Mouse (Mus musculus) ES-E14 (cell line): ENCODE results near the gene Myl10. TPM values are rescaled to one million over a fixed set of nuclear protein-coding genes. Genes with fewer than 3 reads are reported as not detected.

Experiments used
- DNase-seq: peaks from one replicate; pipeline ENCODE4 v3.0.0-alpha.2; 2013; ENCODE audit warnings: low read depth, low spot score
- H3K27ac ChIP-seq: 2 replicates; pipeline ENCODE4 v1.5.1; 2012; ENCODE audit warnings: low read depth, mild to moderate bottlenecking, low read length, moderate library complexity, mixed read lengths; ENCODE audit not compliant: poor library complexity, insufficient read depth, severe bottlenecking
- H3K36me3 ChIP-seq: 2 replicates; pipeline ENCODE4 v1.6.1; 2012; ENCODE audit warnings: mild to moderate bottlenecking, low read length, moderate library complexity, mixed read lengths; ENCODE audit not compliant: control insufficient read depth, poor library complexity, insufficient read depth, severe bottlenecking
- H3K4me1 ChIP-seq, 2 experiments: fragments of 150-350 bp in 1 of 2; sonication (generic) in 1 of 2; 2 replicates each; pipeline ENCODE4 v1.6.1; 2012; ENCODE audit warnings: low read length in 2 of 2, mild to moderate bottlenecking in 1 of 2, mixed read lengths in 1 of 2; ENCODE audit not compliant: control insufficient read depth in 2 of 2, insufficient read depth in 2 of 2, poor library complexity in 1 of 2
- H3K4me3 ChIP-seq, 2 experiments: fragments of 150-350 bp in 1 of 2; sonication (generic) in 1 of 2; 2 replicates each; pipeline ENCODE4 v1.5.1; 2012; ENCODE audit warnings: low read length in 2 of 2, low read depth in 1 of 2, mild to moderate bottlenecking in 1 of 2, mixed read lengths in 1 of 2; ENCODE audit not compliant: insufficient read depth in 1 of 2, poor library complexity in 1 of 2, severe bottlenecking in 1 of 2
- H3K9ac ChIP-seq: 2 replicates; pipeline ENCODE4 v1.6.1; 2012; ENCODE audit warnings: low read depth, mild to moderate bottlenecking, low read length, mixed read lengths; ENCODE audit not compliant: poor library complexity, insufficient read depth, severe bottlenecking
- H3K9me3 ChIP-seq: fragments of 150-350 bp; sonication (generic); 2 replicates; pipeline ENCODE4 v1.6.1; 2012; ENCODE audit warnings: low read depth, mild to moderate bottlenecking, low read length; ENCODE audit not compliant: control insufficient read depth, insufficient read depth
- CHD2 ChIP-seq: IDR thresholded peaks from 2 replicates; pipeline ENCODE4 v1.6.1; 2014; ENCODE audit warnings: mild to moderate bottlenecking, low read depth, low read length, inconsistent platforms
- HCFC1 ChIP-seq: IDR thresholded peaks from 2 replicates; pipeline ENCODE4 v1.6.1; 2012; ENCODE audit warnings: low read length, inconsistent platforms, borderline replicate concordance; ENCODE audit not compliant: insufficient read depth
- MAFK ChIP-seq: IDR thresholded peaks from 2 replicates; pipeline ENCODE4 v1.6.1; 2014; ENCODE audit warnings: mild to moderate bottlenecking, low read depth, low read length, inconsistent platforms; ENCODE audit not compliant: insufficient read depth
- ZC3H11A ChIP-seq: IDR thresholded peaks from 2 replicates; pipeline ENCODE4 v1.6.1; 2012; ENCODE audit warnings: low read depth, mild to moderate bottlenecking, inconsistent platforms, low read length, borderline replicate concordance
- ZNF384 ChIP-seq: IDR thresholded peaks from 2 replicates; pipeline ENCODE4 v1.6.1; 2012; ENCODE audit warnings: low read depth, low read length, inconsistent platforms
- in situ Hi-C, 2 experiments: fragments of 600-800 bp; cut with MboI; formaldehyde crosslinking; loops; one replicate each; pipeline ENCODE4 v1.15.1; 2025; ENCODE audit warnings: low sequenced_read_pairs in 2 of 2, inconsistent platforms in 1 of 2; ENCODE audit not compliant: unreplicated experiment in 2 of 2
- total RNA-seq: library from RNA; depleted of rRNA; stranded (reverse); fragments of 300-350 nt; gene quantifications from 2 replicates; pipeline ENCODE4 v1.2.3, GENCODE M21; 2012; rRNA removed

The Myl10 gene
- not detected in 2 replicates for total RNA-seq

DNA sequence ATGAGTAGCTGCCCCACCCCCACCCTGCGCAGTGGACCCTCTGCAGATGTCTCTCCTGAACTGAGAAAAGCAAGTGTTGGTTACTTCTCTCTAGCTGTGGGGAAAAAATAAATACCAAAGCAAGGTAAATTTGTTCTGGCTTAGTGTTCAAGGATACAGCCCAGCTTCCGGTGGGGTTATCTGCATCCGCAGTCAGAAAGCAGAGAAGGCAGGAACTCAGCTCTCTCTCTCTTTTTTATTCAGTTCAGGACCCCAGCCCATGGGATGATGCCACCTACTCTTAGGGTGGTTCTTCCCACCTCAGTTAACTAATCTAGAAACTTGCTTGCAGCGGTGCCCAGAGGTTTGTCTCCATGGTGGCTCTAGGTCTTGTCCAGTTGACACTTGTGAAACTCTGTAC lies at the start of gene Myl10:
TSS of gene Myl10 (plus strand) at position 363 of the 400 bp plus-strand sequence.
- in situ Hi-C loops, result no loop called here
- DNase-seq, result no peak
- H3K4me3 ChIP-seq, result no peak within 1 kb of the TSS
- no peaks in the 10 kb centered on the region for H3K4me1 ChIP-seq
- H3K9ac ChIP-seq, result no peak within 1 kb of the TSS
- TF ChIP-seq ZC3H11A (no peak), CHD2 (no peak)
- H3K27ac ChIP-seq, result no peak within 1 kb of the TSS
- no peaks in the 10 kb centered on the region for H3K36me3 ChIP-seq
- H3K9me3 ChIP-seq, result no peaks in the 10 kb centered on the region

- no peak for DNase-seq
- H3K4me3 ChIP-seq, result no peak overlapping the region
- H3K9me3 ChIP-seq, result no peaks in the 10 kb centered on the region
- no peak overlapping the region for H3K9ac ChIP-seq
- in situ Hi-C loops, result no loop called here
- TF ChIP-seq HCFC1 (no peak), CHD2 (no peak), ZC3H11A (no peak), MAFK (no peak), ZNF384 (no peak)
- H3K4me1 ChIP-seq, result peaks cover 0 to 5% of the 10 kb centered on the region in 2 experiments; a peak in 1 of 4 replicates
- no peaks in the 10 kb centered on the region for H3K36me3 ChIP-seq
- H3K27ac ChIP-seq, result no peak overlapping the region
Measured at GRCm38 (mm10) chr5:136646731-136647328, 46.1 kb upstream of the Myl10 start.

DNA sequence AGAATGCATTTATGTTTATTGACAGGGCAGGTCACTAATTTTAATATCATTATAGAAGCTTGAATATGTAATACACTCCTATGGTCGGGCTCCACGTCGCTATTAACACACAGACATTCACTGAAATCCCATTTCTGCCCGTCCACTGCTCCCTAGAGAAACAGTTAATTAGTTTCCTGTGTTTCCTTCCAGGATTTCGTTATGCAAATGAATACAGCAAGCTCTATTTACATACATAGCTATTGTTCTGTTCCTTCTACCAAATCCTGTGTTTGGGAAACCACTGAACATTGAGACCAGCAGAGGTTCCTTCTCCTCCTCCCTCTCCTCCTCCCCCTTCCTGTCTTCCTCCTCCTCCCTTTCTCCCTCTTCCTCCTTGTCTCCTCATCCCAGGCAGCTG lies 43.9 kb upstream of the Myl10 start:
- H3K36me3 ChIP-seq, result no peaks in the 10 kb centered on the region
- H3K27ac ChIP-seq, result no peak overlapping the region
- no peaks in the 10 kb centered on the region for H3K9me3 ChIP-seq
- TF ChIP-seq CHD2, result no peak
- no peak for TF ChIP-seq MAFK
- TF ChIP-seq HCFC1, result no peak
- no peak for TF ChIP-seq ZNF384
- no peak for TF ChIP-seq ZC3H11A
- H3K9ac ChIP-seq, result no peak overlapping the region
- in situ Hi-C loops, result no loop called here
- no peak overlapping the region for H3K4me3 ChIP-seq
- DNase-seq, result no peak
- peaks cover 0 to 5% of the 10 kb centered on the region in 2 experiments; a peak in 1 of 4 replicates for H3K4me1 ChIP-seq

GRCm38 (mm10) chr5:136649655-136650054 lies 43.3 kb upstream of the Myl10 start:
- no peak for TF ChIP-seq ZC3H11A
- no peak for TF ChIP-seq MAFK
- TF ChIP-seq ZNF384, result no peak
- no peak for TF ChIP-seq CHD2
- TF ChIP-seq HCFC1, result no peak
- Histone ChIP-seq H3K9ac (no peak overlapping the region), H3K4me3 (no peak overlapping the region), H3K9me3 (no peaks in the 10 kb centered on the region), H3K4me1 (peaks cover 0 to 5% of the 10 kb centered on the region in 2 experiments; a peak in 1 of 4 replicates), H3K36me3 (no peaks in the 10 kb centered on the region), H3K27ac (no peak overlapping the region)
- no peak for DNase-seq
- in situ Hi-C loops, result loop anchor here in 1 of 2 experiments (25.0 kb wide), 1 partner anchor 362 kb away; no protein-coding TSS in a partner anchor

- no peaks in the 10 kb centered on the region for H3K36me3 ChIP-seq
- no peak overlapping the region for H3K27ac ChIP-seq
- H3K9ac ChIP-seq, result no peak overlapping the region
- TF ChIP-seq HCFC1 (no peak), CHD2 (no peak), MAFK (no peak), ZNF384 (no peak), ZC3H11A (no peak)
- no peaks in the 10 kb centered on the region for H3K9me3 ChIP-seq
- no peak for DNase-seq
- H3K4me1 ChIP-seq, result no peaks in the 10 kb centered on the region
- in situ Hi-C loops, result loop anchor here in 1 of 2 experiments (25.0 kb wide), 1 partner anchor 367 kb away; no protein-coding TSS in a partner anchor
- H3K4me3 ChIP-seq, result no peak overlapping the region
Measured at GRCm38 (mm10) chr5:136654481-136654880, 38.5 kb upstream of the Myl10 start.
